Mouse (Mus musculus) adrenal gland, adult 8-10 months (tissue): ENCODE results near the gene Sumo1. TPM values are rescaled to one million over a fixed set of nuclear protein-coding genes. Genes with fewer than 3 reads are reported as not detected.
"Not testable (repeated sequence)": the region's sequence is repeated elsewhere in the genome, so short reads cannot be mapped to it uniquely, and the experiment has no call there.

Source experiments
- DNase-seq: peaks from one replicate; pipeline ENCODE4 v3.0.0; 2022
- total RNA-seq, 4 experiments: library from RNA; stranded (reverse); gene quantifications; 2 replicates each; pipeline ENCODE4 v1.2.4; 2022

Sumo1 gene
- 100 to 1,000 TPM; 139 to 180 (median 145) TPM for total RNA-seq

- peak; percentile 81 for DNase-seq
Observed at GRCm38 (mm10) chr1:59670641-59671168, at the start of gene Sumo1. Gene Sumo1 (minus strand): TSS chr1:59670834.

GRCm38 (mm10) chr1:59719900-59720299 is 49.3 kb upstream of the Sumo1 start:
- no peak for DNase-seq

GRCm38 (mm10) chr1:59701766-59702165 is 31.1 kb upstream of the Sumo1 start:
- DNase-seq, result no peak

- DNase-seq, result no peak
Observed at GRCm38 (mm10) chr1:59698207-59698606, 27.6 kb upstream of the Sumo1 start.

GRCm38 (mm10) chr1:59697751-59698150 is 27.1 kb upstream of the Sumo1 start:
- DNase-seq, result no peak

- no peak for DNase-seq
Observed at GRCm38 (mm10) chr1:59690467-59690866, 19.8 kb upstream of the Sumo1 start.

- no peak for DNase-seq
Observed at GRCm38 (mm10) chr1:59687493-59687892, 16.9 kb upstream of the Sumo1 start.

- peak; percentile 90 for DNase-seq
Observed at GRCm38 (mm10) chr1:59684819-59685755, 14.5 kb upstream of the Sumo1 start, which contains the start of gene Nop58. Gene Nop58 (plus strand): TSS chr1:59684971.

- peak; percentile 33 for DNase-seq
Observed at GRCm38 (mm10) chr1:59683926-59684818, 13.5 kb upstream of the Sumo1 start.

GRCm38 (mm10) chr1:59673661-59674060 is 3.0 kb upstream of the Sumo1 start:
- no peak for DNase-seq

- DNase-seq, result peak; percentile 43
Observed at GRCm38 (mm10) chr1:59669962-59670630, 538 bp downstream of the Sumo1 start.

GRCm38 (mm10) chr1:59668871-59669270 is 1.8 kb downstream of the Sumo1 start:
- DNase-seq, result no peak

- no peak for DNase-seq
Observed at GRCm38 (mm10) chr1:59663456-59664135, 7.0 kb downstream of the Sumo1 start.

GRCm38 (mm10) chr1:59656244-59657171 is 14.1 kb downstream of the Sumo1 start:
- no peak for DNase-seq

- no peak for DNase-seq
Observed at GRCm38 (mm10) chr1:59653243-59653911, 17.3 kb downstream of the Sumo1 start.

- DNase-seq, result no peak
Observed at GRCm38 (mm10) chr1:59651201-59651819, 19.3 kb downstream of the Sumo1 start.

GRCm38 (mm10) chr1:59646502-59646901 is 24.1 kb downstream of the Sumo1 start:
- not testable (repeated sequence) for DNase-seq

- no peak for DNase-seq
Observed at GRCm38 (mm10) chr1:59642488-59642887, 28.1 kb downstream of the Sumo1 start.

GRCm38 (mm10) chr1:59638371-59638770 is 32.3 kb downstream of the Sumo1 start:
- no peak for DNase-seq
